Mouse (Mus musculus) Muller cell, postnatal 12 days (primary cell): Measurements from ENCODE around the gene Btn1a1.

Source experiments
- DNase-seq: peaks from one replicate; pipeline ENCODE4 v3.0.0-alpha.2; 2015; ENCODE audit errors: inconsistent ontology term

The Btn1a1 gene

GRCm38 (mm10) chr13:23422351-23422750, 43.4 kb downstream of the Btn1a1 start:
- no peak for DNase-seq

GRCm38 (mm10) chr13:23412630-23413521, 52.8 kb downstream of the Btn1a1 start:
- DNase-seq = peak; percentile 62

GRCm38 (mm10) chr13:23412211-23412629, 53.5 kb downstream of the Btn1a1 start:
- no peak for DNase-seq

GRCm38 (mm10) chr13:23411311-23412210, 54.1 kb downstream of the Btn1a1 start:
- DNase-seq = peak; percentile 20

- no peak for DNase-seq
These were observed 55.1 kb downstream of the Btn1a1 start for GRCm38 (mm10) chr13:23410632-23411031.
